10 mouse cellular contexts compared by ENCODE assay signal in the genomic region with DNA sequence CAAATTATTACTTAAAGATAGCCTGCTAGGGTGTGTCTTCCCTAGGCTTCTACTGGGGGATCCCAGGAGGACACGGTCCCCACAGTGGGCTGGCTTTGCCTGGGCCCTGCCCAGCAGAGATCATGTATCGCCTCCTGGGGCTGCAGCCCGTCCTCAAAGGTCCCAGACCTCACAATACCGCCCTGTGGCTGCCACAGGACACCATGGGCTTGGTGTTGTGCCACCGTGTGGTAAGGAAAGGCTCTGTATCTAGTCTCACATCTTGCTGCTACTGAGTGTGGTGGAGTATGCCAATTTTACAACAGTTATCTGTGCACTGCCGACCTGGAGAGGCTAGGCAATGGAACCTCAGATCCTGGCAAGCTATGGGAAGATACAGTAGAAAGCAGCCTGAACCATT. TPM values are rescaled to one million over a fixed set of nuclear protein-coding genes. Genes with fewer than 3 reads are reported as not detected.
A peak's percentile ranks its signal among the peaks of the same experiment; 100 is the strongest.
DNase-seq lines count a peak whose midpoint lies in the region; ATAC-seq lines count a peak whose summit lies in the region.
"Had no signal": no experiment of that assay in that cellular context is flagged by ENCODE, and none has a peak within 500 bp of the region (broad histone marks: within the 10 kb centered on the region; RNA-seq: fewer than 3 reads in every experiment).

No protein-coding gene starts in this region.

- no peak overlapping the region for H3K9ac ChIP-seq in hindbrain, embryonic 11.5 days (ENCODE audit: low read depth, low read length)
- no peak overlapping the region for H3K9ac ChIP-seq in forebrain, embryonic 14.5 days (ENCODE audit: low read length)
- H3K9ac ChIP-seq in heart, embryonic 11.5 days (ENCODE audit: low read depth, low read length): no peak overlapping the region
- H3K9ac ChIP-seq: liver, embryonic 13.5 days had no signal

- H3K4me2 ChIP-seq in hindbrain, embryonic 11.5 days (replicated peaks; ENCODE audit: low read depth, low read length): no peak overlapping the region
- peak overlapping the region; percentile 67; the same call in 1 of the 2 replicates for H3K4me2 ChIP-seq in forebrain, embryonic 14.5 days (ENCODE audit: low read length)
- H3K4me2 ChIP-seq in heart, embryonic 11.5 days: no peak overlapping the region
- H3K4me2 ChIP-seq: liver, embryonic 13.5 days had no signal

- no peak overlapping the region for H3K4me3 ChIP-seq in hindbrain, embryonic 10.5 days
- H3K4me3 ChIP-seq in hindbrain, embryonic 11.5 days (ENCODE audit: low read depth, low read length): no peak overlapping the region
- no peak overlapping the region for H3K4me3 ChIP-seq in forebrain, embryonic 14.5 days (ENCODE audit: low read depth, low read length)
- no peak overlapping the region for H3K4me3 ChIP-seq in heart, embryonic 11.5 days (ENCODE audit: low read depth, low read length)

- H3K4me1 ChIP-seq in hindbrain, embryonic 10.5 days (replicated peaks): peaks cover 70% of the 10 kb centered on the region
- peaks cover 4% of the 10 kb centered on the region; the same call in 1 of the 2 replicates for H3K4me1 ChIP-seq in hindbrain, embryonic 11.5 days (replicated peaks; ENCODE audit: control insufficient read depth, insufficient read depth, low read length)
- H3K4me1 ChIP-seq in forebrain, embryonic 14.5 days (ENCODE audit: control insufficient read depth, insufficient read depth, low read length): no peaks in the 10 kb centered on the region; the same call in 1 of the 2 replicates
- peaks cover 28% of the 10 kb centered on the region for H3K4me1 ChIP-seq in heart, embryonic 11.5 days (ENCODE audit: control insufficient read depth, insufficient read depth, low read length)

- 52% methylated on average over 6 of the region's 6 CpGs for WGBS in hindbrain, embryonic 10.5 days
- WGBS in hindbrain, embryonic 11.5 days: 45% methylated on average over 6 of the region's 6 CpGs
- 57% methylated on average over 6 of the region's 6 CpGs for WGBS in forebrain, embryonic 14.5 days
- WGBS in heart, embryonic 11.5 days (ENCODE audit: insufficient replicate concordance): 59% methylated on average over 6 of the region's 6 CpGs

- H3K9me3 ChIP-seq in hindbrain, embryonic 10.5 days: peaks cover 50% of the 10 kb centered on the region
- H3K9me3 ChIP-seq in hindbrain, embryonic 11.5 days (ENCODE audit: control insufficient read depth, low read length): no peaks in the 10 kb centered on the region; the same call in 1 of the 2 replicates
- H3K9me3 ChIP-seq in forebrain, embryonic 14.5 days (replicated peaks; ENCODE audit: control insufficient read depth, low read length): peaks cover 22% of the 10 kb centered on the region
- peaks cover 22% of the 10 kb centered on the region for H3K9me3 ChIP-seq in heart, embryonic 11.5 days (replicated peaks; ENCODE audit: control insufficient read depth, low read length)

- peaks cover 81% of the 10 kb centered on the region for H3K36me3 ChIP-seq in hindbrain, embryonic 10.5 days
- peaks cover 13% of the 10 kb centered on the region for H3K36me3 ChIP-seq in hindbrain, embryonic 11.5 days (ENCODE audit: control insufficient read depth, insufficient read depth, low read length)
- peaks cover 44% of the 10 kb centered on the region for H3K36me3 ChIP-seq in forebrain, embryonic 14.5 days (ENCODE audit: control insufficient read depth, insufficient read depth, low read length)
- peaks cover 32% of the 10 kb centered on the region for H3K36me3 ChIP-seq in heart, embryonic 11.5 days (ENCODE audit: control insufficient read depth, insufficient read depth, low read length)

- no peak for ATAC-seq in hindbrain, embryonic 11.5 days (ENCODE audit: low FRiP score)
- ATAC-seq in forebrain, embryonic 14.5 days: no peak
- peak; percentile 90 for ATAC-seq in megakaryocyte progenitor cell, adult 5-6 weeks (replicated peaks; ENCODE audit: poor library complexity)
- no peak for ATAC-seq in frontal cortex, adult (ENCODE audit: low TSS enrichment)
- ATAC-seq in heart, embryonic 11.5 days (replicated peaks; ENCODE audit: insufficient number of reproducible peaks, low FRiP score, low TSS enrichment): no peak

- peak; percentile 46 for DNase-seq in hindbrain, embryonic 10.5 days (ENCODE audit: low spot score)
- DNase-seq in hindbrain, embryonic 11.5 days (ENCODE audit: low spot score): no peak
- DNase-seq in R1 (ENCODE audit: low read depth, low spot score): peak; percentile 27
- peak; percentile 58 for DNase-seq in forebrain, embryonic 14.5 days (ENCODE audit: low spot score)
- DNase-seq in layer of hippocampus, adult 11-12 months (ENCODE audit: low spot score): no peak
- DNase-seq: kidney, adult 18-20 months; liver, embryonic 13.5 days had no signal

- H3K27me3 ChIP-seq in hindbrain, embryonic 10.5 days (ENCODE audit: insufficient read depth, poor library complexity, severe bottlenecking): 0 out of 2 replicates have a peak, but pooled peaks cover under 1% of the 10 kb centered on the region
- no peaks in the 10 kb centered on the region for H3K27me3 ChIP-seq in hindbrain, embryonic 11.5 days (ENCODE audit: control insufficient read depth, insufficient read depth, low read length)
- no peaks in the 10 kb centered on the region for H3K27me3 ChIP-seq in forebrain, embryonic 14.5 days (replicated peaks; ENCODE audit: control insufficient read depth, insufficient read depth, low read length)
- no peaks in the 10 kb centered on the region for H3K27me3 ChIP-seq in heart, embryonic 11.5 days (ENCODE audit: control insufficient read depth, insufficient read depth, low read length)

- 0 out of 2 replicates have a peak overlapping the region, but pooled peaks have one; percentile 30 for H3K27ac ChIP-seq in hindbrain, embryonic 10.5 days
- no peak overlapping the region for H3K27ac ChIP-seq in hindbrain, embryonic 11.5 days (ENCODE audit: low read depth, low read length)
- 0 out of 2 replicates have a peak overlapping the region, but pooled peaks have one; percentile 11 for H3K27ac ChIP-seq in forebrain, embryonic 14.5 days (ENCODE audit: low read depth, low read length)
- H3K27ac ChIP-seq in heart, embryonic 11.5 days (ENCODE audit: low read depth, low read length): no peak overlapping the region
- H3K27ac ChIP-seq: liver, embryonic 13.5 days had no signal

RNA-seq across cellular contexts. Expression of gene Nnat, which starts 1.4 kb away (rescaled TPM):
- polyA plus RNA-seq in hindbrain, embryonic 10.5 days (2016; fragmentation: Nextera tagmentation; extraction: Ambion mirVana): 1,503 and 2,739 TPM in 2 replicates
- polyA plus RNA-seq in hindbrain, embryonic 11.5 days (2014; fragmentation: Nextera tagmentation; extraction: Ambion mirVana): 1,515 and 1,745 TPM in 2 replicates
- polyA plus RNA-seq in forebrain, embryonic 14.5 days (2014; fragmentation: Nextera tagmentation; extraction: Ambion mirVana): 6,589 and 7,102 TPM in 2 replicates
- 0.24 TPM in 1 of 2 replicates, not detected in the other for total RNA-seq in megakaryocyte progenitor cell, adult 5-6 weeks (2015)
- total RNA-seq in megakaryocyte progenitor cell, adult 5-6 weeks (2017): not detected in 2 replicates
- 145 and 201 TPM in 2 replicates for polyA plus RNA-seq in heart, embryonic 11.5 days (2014; fragmentation: Nextera tagmentation; extraction: Ambion mirVana)

RNA-seq across cellular contexts. Expression of gene Blcap, which starts 12.6 kb away (rescaled TPM):
- polyA plus RNA-seq in hindbrain, embryonic 10.5 days (2016; fragmentation: Nextera tagmentation; extraction: Ambion mirVana): 78.4 and 100.0 TPM in 2 replicates
- polyA plus RNA-seq in hindbrain, embryonic 11.5 days (2014; fragmentation: Nextera tagmentation; extraction: Ambion mirVana): 117 and 118 TPM in 2 replicates
- polyA plus RNA-seq in forebrain, embryonic 14.5 days (2014; fragmentation: Nextera tagmentation; extraction: Ambion mirVana): 240 and 254 TPM in 2 replicates
- 12.8 and 16.0 TPM in 2 replicates for total RNA-seq in megakaryocyte progenitor cell, adult 5-6 weeks (2015)
- 5.1 and 8.6 TPM in 2 replicates for total RNA-seq in megakaryocyte progenitor cell, adult 5-6 weeks (2017)
- 36.5 and 42.1 TPM in 2 replicates for polyA plus RNA-seq in heart, embryonic 11.5 days (2014; fragmentation: Nextera tagmentation; extraction: Ambion mirVana)

Comparison
In these comparisons a context has a peak if more than half of its experiments do, and no peak if none do; other contexts are left out.
1. DNase-seq: peak in hindbrain, embryonic 10.5 days (single experiment), R1 (single experiment) and forebrain, embryonic 14.5 days (single experiment); none in hindbrain, embryonic 11.5 days (single experiment) and layer of hippocampus, adult 11-12 months (single experiment).
2. H3K27ac ChIP-seq: peak in hindbrain, embryonic 10.5 days (single experiment) and forebrain, embryonic 14.5 days (single experiment); none in hindbrain, embryonic 11.5 days (single experiment) and heart, embryonic 11.5 days (single experiment).